ENCODE assay signal across 14 mouse cellular contexts in genomic region chr16:12901096-12901995, GRCm38 (mm10).
DNase-seq lines count a peak whose midpoint lies in the region; ATAC-seq and TF ChIP-seq lines count a peak whose summit lies in the region.
"Had no signal": no experiment of that assay in that cellular context is flagged by ENCODE, and none has a peak within 500 bp of the region (broad histone marks: within the 10 kb centered on the region; RNA-seq: fewer than 3 reads in every experiment).

No protein-coding gene starts in this region.

- H3K4me2 ChIP-seq in kidney, embryonic 16.5 days (replicated peaks; ENCODE audit: low read depth, low read length): no peak overlapping the region
- H3K4me2 ChIP-seq in forebrain, embryonic 14.5 days (ENCODE audit: low read length): no peak overlapping the region
- no peak overlapping the region for H3K4me2 ChIP-seq in kidney, postnatal 0 days (ENCODE audit: low read length)
- no peak overlapping the region for H3K4me2 ChIP-seq in midbrain, embryonic 16.5 days (ENCODE audit: low read length)
- H3K4me2 ChIP-seq: embryonic facial prominence, embryonic 15.5 days had no signal

- H3K9me3 ChIP-seq in kidney, embryonic 16.5 days (ENCODE audit: low read length): no peaks in the 10 kb centered on the region
- H3K9me3 ChIP-seq in forebrain, embryonic 14.5 days (replicated peaks; ENCODE audit: control insufficient read depth, low read length): no peaks in the 10 kb centered on the region
- H3K9me3 ChIP-seq in kidney, postnatal 0 days (replicated peaks; ENCODE audit: low read length): no peaks in the 10 kb centered on the region
- no peaks in the 10 kb centered on the region; the same call in 1 of the 2 replicates for H3K9me3 ChIP-seq in midbrain, embryonic 16.5 days (replicated peaks; ENCODE audit: control insufficient read depth, low read length, poor library complexity, severe bottlenecking)
- H3K9me3 ChIP-seq: embryonic facial prominence, embryonic 15.5 days; limb, embryonic 10.5 days had no signal

- no peak overlapping the region for H3K9ac ChIP-seq in kidney, embryonic 16.5 days (replicated peaks; ENCODE audit: low read length)
- H3K9ac ChIP-seq in forebrain, embryonic 14.5 days (ENCODE audit: low read length): no peak overlapping the region
- H3K9ac ChIP-seq in kidney, postnatal 0 days (ENCODE audit: low read depth, low read length): no peak overlapping the region
- H3K9ac ChIP-seq in midbrain, embryonic 16.5 days (ENCODE audit: low read depth, low read length): no peak overlapping the region
- H3K9ac ChIP-seq: embryonic facial prominence, embryonic 15.5 days; liver, postnatal 0 days had no signal

- no peak for TF ChIP-seq CTCF in kidney, postnatal 0 days (IDR thresholded peaks at IDR 0.05; ENCODE audit: low read depth)

- DNase-seq in kidney, adult 18-20 months: peak; percentile 46
- peak; percentile 70 for DNase-seq in forebrain, embryonic 14.5 days (ENCODE audit: low spot score)
- DNase-seq in kidney, postnatal 0 days (ENCODE audit: low spot score): no peak
- DNase-seq in spleen, postnatal 36 days (ENCODE audit: low spot score in 2 of 2): no peak
- DNase-seq in frontal cortex, adult 2 months (ENCODE audit: extremely low spot score in 1 of 2, low spot score in 1 of 2): no peak
- no peak for DNase-seq in lung, postnatal 14 days
- DNase-seq: adrenal gland, postnatal 14 days; liver, postnatal 0 days had no signal

- H3K36me3 ChIP-seq in kidney, embryonic 16.5 days (ENCODE audit: insufficient read depth, low read length): no peaks in the 10 kb centered on the region
- no peaks in the 10 kb centered on the region for H3K36me3 ChIP-seq in forebrain, embryonic 14.5 days (ENCODE audit: control insufficient read depth, insufficient read depth, low read length)
- no peaks in the 10 kb centered on the region for H3K36me3 ChIP-seq in kidney, postnatal 0 days (ENCODE audit: insufficient read depth, low read length)
- H3K36me3 ChIP-seq in midbrain, embryonic 16.5 days (ENCODE audit: control insufficient read depth, insufficient read depth, low read length): no peaks in the 10 kb centered on the region
- H3K36me3 ChIP-seq: embryonic facial prominence, embryonic 15.5 days; limb, embryonic 10.5 days had no signal

- 70% methylated on average over 9 of the region's 9 CpGs for WGBS in kidney, embryonic 16.5 days
- 41% methylated on average over 9 of the region's 9 CpGs for WGBS in forebrain, embryonic 14.5 days
- 60% methylated on average over 9 of the region's 9 CpGs for WGBS in kidney, postnatal 0 days
- 44% methylated on average over 9 of the region's 9 CpGs for WGBS in midbrain, embryonic 16.5 days

- no peak overlapping the region for H3K4me3 ChIP-seq in kidney, embryonic 16.5 days (ENCODE audit: low read length)
- H3K4me3 ChIP-seq in forebrain, embryonic 14.5 days (ENCODE audit: low read depth, low read length): no peak overlapping the region
- H3K4me3 ChIP-seq in kidney, postnatal 0 days (replicated peaks; ENCODE audit: low read depth, low read length): no peak overlapping the region
- no peak overlapping the region for H3K4me3 ChIP-seq in midbrain, embryonic 16.5 days (ENCODE audit: low read depth, low read length)
- H3K4me3 ChIP-seq: embryonic facial prominence, embryonic 15.5 days; limb, embryonic 10.5 days had no signal

- no peaks in the 10 kb centered on the region for H3K4me1 ChIP-seq in kidney, embryonic 16.5 days (ENCODE audit: insufficient read depth, low read length)
- 0 out of 2 replicates have a peak, but pooled peaks cover 7% of the 10 kb centered on the region for H3K4me1 ChIP-seq in forebrain, embryonic 14.5 days (ENCODE audit: control insufficient read depth, insufficient read depth, low read length)
- H3K4me1 ChIP-seq in kidney, postnatal 0 days (replicated peaks; ENCODE audit: insufficient read depth, low read length): no peaks in the 10 kb centered on the region
- no peaks in the 10 kb centered on the region for H3K4me1 ChIP-seq in midbrain, embryonic 16.5 days (ENCODE audit: control insufficient read depth, insufficient read depth, low read length)
- H3K4me1 ChIP-seq: embryonic facial prominence, embryonic 15.5 days; limb, embryonic 10.5 days had no signal

- no peak for ATAC-seq in kidney, embryonic 16.5 days (ENCODE audit: low FRiP score, low TSS enrichment)
- ATAC-seq in forebrain, embryonic 14.5 days: peak; percentile 87
- no peak; the same call in 1 of the 2 replicates for ATAC-seq in kidney, postnatal 0 days (replicated peaks; ENCODE audit: low FRiP score, low read depth)
- ATAC-seq in midbrain, embryonic 16.5 days: no peak
- ATAC-seq: CD4-positive, CD25-positive, alpha-beta regulatory T cell, adult 4 months; liver, postnatal 0 days had no signal

- no peaks in the 10 kb centered on the region for H3K27me3 ChIP-seq in kidney, embryonic 16.5 days (ENCODE audit: insufficient read depth, low read length)
- no peaks in the 10 kb centered on the region for H3K27me3 ChIP-seq in forebrain, embryonic 14.5 days (replicated peaks; ENCODE audit: control insufficient read depth, insufficient read depth, low read length)
- no peaks in the 10 kb centered on the region for H3K27me3 ChIP-seq in kidney, postnatal 0 days (ENCODE audit: insufficient read depth, low read length)
- no peaks in the 10 kb centered on the region for H3K27me3 ChIP-seq in midbrain, embryonic 16.5 days (ENCODE audit: control insufficient read depth, insufficient read depth, low read depth, low read length)
- H3K27me3 ChIP-seq: embryonic facial prominence, embryonic 15.5 days had no signal

- no peak overlapping the region for H3K27ac ChIP-seq in kidney, embryonic 16.5 days (ENCODE audit: low read length)
- peak overlapping the region; percentile 48 for H3K27ac ChIP-seq in forebrain, embryonic 14.5 days (ENCODE audit: low read depth, low read length)
- H3K27ac ChIP-seq in kidney, postnatal 0 days: 0 out of 2 replicates have a peak overlapping the region, but pooled peaks have one; percentile 19
- 0 out of 2 replicates have a peak overlapping the region, but pooled peaks have one; percentile 1 for H3K27ac ChIP-seq in midbrain, embryonic 16.5 days (ENCODE audit: low read length)
- H3K27ac ChIP-seq: embryonic facial prominence, embryonic 15.5 days; limb, embryonic 10.5 days; stomach, postnatal 0 days had no signal

Comparison
In these comparisons a context has a peak if more than half of its experiments do, and no peak if none do; other contexts are left out.
1. DNase-seq: peak in kidney, adult 18-20 months (single experiment) and forebrain, embryonic 14.5 days (single experiment); none in kidney, postnatal 0 days (single experiment), spleen, postnatal 36 days (0 of 2), frontal cortex, adult 2 months (0 of 2) and lung, postnatal 14 days (single experiment).